Mouse (Mus musculus): ENCODE data around the gene Slit1.
A peak's percentile ranks its signal among the peaks of the same experiment; 100 is the strongest.

The Slit1 gene

GRCm38 (mm10) chr19:41597170-41597894, 146.1 kb downstream of the Slit1 start:
- no peak for DNase-seq (ENCODE audit: low spot score)

DNA sequence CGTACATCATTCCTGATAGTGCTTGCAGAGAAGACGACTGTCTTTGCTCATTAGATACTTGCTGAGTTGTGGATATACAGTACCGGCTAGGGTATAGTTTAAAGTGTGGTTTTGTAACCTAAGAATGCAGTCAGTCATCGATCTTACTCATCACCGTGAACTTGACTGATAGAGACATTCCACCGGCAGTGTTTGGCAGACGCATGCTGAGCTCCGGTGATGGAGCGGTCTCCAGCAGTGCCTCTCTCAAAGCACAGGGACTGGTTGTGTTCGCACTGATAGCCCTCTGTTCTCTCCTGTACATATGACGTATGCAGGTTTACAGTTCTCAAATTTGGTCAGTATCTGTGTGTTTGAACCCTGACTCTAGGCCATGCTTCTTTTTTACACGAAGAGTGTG, 151.7 kb downstream of the Slit1 start:
- no peak for DNase-seq (ENCODE audit: low spot score)

- DNase-seq (ENCODE audit: low spot score): no peak
These were observed 153.8 kb downstream of the Slit1 start for GRCm38 (mm10) chr19:41589681-41590080.

DNA sequence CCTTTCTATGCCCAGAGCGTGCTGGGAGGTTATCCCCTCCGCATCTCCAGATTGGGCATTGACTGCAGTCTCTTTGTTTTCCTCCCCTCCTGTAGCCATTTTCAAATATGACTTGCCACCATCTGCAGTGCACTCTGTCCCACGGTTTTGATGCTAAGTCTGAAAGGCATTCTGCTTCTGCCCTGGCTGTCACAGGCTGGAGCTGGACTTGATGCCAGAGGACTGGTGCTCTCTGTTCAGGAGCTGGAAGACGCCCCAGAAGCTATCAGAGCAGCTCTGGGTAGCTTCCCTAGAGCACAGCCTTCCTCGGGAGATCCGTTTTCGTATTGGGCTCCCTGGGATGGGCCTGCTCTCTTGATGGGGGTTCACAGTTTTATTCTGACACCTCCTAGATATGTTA, 154.4 kb downstream of the Slit1 start:
- DNase-seq (ENCODE audit: low spot score): no peak

DNA sequence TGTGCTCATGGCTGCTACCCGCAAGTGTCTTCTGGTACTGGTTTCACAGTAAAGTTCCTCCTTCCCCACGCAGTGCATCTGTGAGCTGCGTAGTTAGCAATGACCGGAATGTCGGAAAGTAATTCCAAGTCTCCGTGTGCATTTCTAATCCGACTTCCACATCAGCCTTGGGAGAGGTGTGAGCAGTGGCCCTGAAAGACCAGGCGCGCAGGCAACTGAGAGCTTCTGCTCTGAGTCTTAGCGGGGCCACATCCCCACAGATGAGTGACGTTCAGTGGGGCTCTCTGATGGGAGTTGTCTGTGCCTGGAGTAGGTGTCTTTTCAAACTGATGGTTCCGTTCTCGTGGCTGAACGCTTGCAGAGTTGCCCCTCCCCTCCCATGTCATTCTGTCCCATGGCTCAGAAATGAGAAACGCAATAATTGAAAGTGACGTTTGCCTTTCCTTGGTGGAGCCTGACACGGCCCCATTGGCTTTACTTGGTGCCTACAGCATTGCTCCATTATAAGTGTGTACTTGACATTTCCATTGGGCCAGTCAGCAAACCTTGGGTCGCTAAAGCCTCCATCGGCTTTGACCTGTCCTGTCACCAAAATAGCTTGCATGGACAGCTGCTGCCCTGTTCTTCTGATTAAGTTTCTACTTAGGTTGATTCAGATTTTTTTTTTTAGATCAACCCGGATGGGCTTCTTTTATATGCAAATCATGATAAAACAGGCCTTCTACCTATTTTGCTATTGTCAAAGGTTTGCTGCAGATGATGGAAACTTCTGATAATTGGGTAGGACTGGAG, 155.8 kb downstream of the Slit1 start:
- no peak for DNase-seq (ENCODE audit: low spot score)

- DNase-seq (ENCODE audit: low spot score): no peak
These were observed 156.7 kb downstream of the Slit1 start for GRCm38 (mm10) chr19:41586752-41587151.

- DNase-seq (ENCODE audit: low spot score): no peak
These were observed 160.4 kb downstream of the Slit1 start for GRCm38 (mm10) chr19:41582918-41583514.

GRCm38 (mm10) chr19:41581706-41582420, 161.6 kb downstream of the Slit1 start, which contains the start of gene Gm340:
TSS of gene Gm340 (plus strand) at chr19:41582370.
- no peak for DNase-seq (ENCODE audit: low spot score)

DNA sequence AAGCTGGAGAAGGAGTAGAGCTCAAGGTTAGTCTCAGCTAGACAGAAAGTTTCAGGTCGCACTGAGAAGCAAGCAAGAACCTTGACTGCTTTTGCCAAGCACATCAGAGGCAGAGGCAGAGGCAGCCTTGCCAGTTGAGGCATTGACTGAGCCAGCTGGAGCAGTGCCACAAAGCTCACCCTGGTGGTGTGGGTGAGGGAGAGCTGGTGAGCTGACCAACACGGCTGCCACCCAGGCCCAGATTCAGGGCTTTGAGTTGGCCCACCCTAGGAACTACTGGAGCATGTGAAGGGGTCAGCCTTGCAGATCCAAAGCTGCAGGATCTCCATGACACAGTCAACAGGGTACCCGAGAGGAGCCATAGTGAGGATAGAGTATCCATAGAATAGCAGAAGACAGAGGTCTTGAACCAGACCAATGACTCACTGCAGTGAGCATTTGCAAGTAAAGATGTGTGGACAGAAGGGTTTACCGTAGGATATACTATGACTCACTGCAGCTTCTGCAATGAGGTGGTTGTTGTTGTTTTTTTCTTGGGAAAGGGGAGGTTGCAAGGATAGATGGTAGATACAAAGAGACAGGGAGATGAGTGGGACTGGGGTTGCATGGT, 164.0 kb downstream of the Slit1 start:
- no peak for DNase-seq (ENCODE audit: low spot score)

DNA sequence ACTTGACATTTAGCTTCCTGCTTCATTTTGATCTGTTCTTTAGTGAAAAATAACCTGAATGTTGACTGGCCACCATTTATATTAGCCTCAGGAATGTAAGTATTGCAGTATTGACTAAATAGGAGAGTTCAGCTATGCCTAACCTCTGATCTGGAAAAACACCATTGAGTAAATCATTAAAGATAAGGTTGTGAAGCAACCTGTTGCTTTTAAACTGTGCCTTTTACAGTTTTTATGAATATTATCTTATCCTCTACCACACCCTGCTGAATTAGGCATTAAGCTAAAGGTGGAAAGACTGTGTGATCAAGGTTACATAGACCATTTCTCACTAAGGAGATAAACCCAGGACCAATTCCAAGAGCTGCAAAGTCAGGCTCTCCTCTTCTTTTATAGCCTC, 165.9 kb downstream of the Slit1 start:
- DNase-seq (ENCODE audit: low spot score): no peak

DNA sequence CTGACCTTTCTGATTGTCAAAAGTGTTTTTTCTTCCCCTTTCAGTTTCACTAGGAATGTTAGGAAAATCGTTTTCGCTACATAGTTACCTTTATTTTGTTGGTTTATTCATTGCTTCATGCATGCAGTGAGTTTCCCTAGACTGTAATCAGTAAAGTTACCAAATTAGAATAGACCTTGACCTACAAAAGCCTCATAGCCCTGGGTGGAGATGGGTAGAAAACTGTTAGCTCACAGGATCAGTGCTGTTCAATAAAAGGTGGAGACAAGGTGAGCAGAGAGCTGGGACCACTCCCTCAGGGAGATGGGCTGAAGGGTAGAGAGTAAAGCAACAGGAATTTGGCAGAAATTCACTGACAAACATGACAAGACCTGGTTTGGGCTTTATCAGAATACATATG, 169.8 kb downstream of the Slit1 start:
- no peak for DNase-seq (ENCODE audit: low spot score)

DNA sequence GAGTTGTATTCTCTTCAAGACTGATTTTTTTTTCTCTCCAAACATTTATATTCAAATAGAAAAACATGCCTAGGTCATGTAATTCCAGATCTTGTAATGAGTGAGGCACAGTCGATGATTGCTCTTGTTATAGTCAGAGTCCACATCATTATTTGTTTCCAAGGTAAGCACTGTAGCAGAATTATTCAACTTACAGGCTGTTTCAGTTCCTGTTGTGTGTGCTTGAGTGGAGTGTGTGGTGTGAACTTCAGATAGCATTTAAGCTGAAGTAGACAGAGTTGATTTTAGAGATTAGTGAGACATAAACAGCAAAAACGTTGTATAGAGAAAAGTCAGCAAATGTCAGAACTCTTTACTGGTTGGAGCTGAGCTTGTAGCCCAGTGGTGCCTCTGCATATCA, 174.7 kb downstream of the Slit1 start:
- DNase-seq (ENCODE audit: low spot score): no peak

DNA sequence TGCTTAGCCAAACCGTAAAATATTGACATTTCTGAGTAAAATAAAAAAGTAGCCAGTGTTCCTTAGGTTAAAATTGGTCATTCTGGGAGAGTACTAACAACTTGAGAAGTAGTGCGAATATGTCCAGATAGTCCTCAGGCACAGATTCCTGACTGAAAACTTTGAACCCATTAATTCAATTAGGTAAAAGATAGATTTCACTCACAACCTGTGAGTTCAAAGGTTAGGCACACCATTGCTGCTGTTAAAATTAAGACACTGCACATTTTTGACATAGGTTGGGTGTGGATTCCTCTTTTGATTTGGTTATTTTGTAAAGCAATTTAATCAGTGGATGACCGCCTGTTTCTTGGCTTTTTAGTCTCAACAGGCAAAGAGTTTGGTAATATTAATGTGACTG, 182.6 kb downstream of the Slit1 start:
- no peak for DNase-seq (ENCODE audit: low spot score)

- DNase-seq (ENCODE audit: low spot score): no peak
These were observed 184.5 kb downstream of the Slit1 start for GRCm38 (mm10) chr19:41558891-41559486.

DNA sequence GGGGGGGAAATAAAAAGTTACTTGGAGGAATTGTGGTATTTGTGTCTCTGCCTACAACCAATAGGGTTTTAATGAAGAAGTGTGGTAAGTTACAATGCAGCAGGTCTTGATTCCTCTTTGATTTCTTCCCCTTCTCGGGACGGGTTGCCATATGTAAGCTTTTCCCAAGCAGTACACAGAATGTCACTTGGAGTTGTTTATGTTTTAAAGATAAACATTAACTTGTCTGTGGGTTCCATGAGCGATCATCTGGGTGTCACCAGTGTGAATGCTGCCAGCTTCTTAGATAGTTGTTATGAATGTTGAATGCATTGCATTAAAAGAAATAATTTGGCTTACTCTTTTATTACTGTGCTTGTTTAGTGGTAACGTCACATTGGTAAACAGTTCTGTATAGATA, 186.0 kb downstream of the Slit1 start:
- no peak for DNase-seq (ENCODE audit: low spot score)

DNA sequence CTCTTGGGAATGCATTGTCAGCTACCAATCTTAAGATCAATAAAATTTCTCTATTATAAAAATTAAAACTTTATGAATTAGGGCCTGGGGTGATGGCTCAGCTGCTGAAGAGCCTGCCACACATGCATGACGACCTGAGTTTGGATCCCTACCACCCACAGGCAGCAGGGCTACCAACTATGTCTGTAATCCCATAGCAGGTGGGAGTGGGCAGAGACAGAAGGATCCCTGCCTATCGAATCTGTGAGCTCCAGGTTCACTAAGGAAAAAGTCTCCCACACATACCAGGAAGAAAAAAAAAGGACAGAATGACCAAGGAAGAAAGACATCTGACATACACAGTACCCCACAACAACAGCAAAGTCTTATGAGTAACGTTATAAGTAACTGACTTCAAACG, 186.5 kb downstream of the Slit1 start:
- peak; percentile 28 for DNase-seq (ENCODE audit: low spot score)

All from layer of hippocampus, adult 11-12 months (tissue).